Comparison of ENCODE assay signal across 8 mouse cellular contexts in the genomic region with DNA sequence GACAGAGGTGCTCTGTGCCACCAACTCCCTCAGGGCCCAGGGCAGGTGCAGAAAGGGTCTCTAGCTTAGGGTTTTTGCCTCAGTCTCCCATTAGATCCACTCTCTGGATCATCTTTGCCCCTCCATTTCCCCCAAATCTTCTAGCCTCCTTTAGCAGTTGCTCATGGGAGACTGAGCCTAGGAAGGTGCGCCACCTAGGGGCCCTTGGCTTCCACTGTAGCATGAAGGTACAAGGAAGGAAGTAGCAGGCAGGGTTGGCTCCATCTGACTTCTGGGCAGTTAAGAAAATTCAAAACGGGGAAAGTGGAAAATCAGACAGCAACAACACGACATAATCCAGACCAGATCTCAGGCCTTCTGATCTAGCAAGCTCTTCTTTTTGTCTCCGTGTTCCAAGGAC. TPM values are rescaled to one million over a fixed set of nuclear protein-coding genes. Genes with fewer than 3 reads are reported as not detected.
DNase-seq lines count a peak whose midpoint lies in the region; TF ChIP-seq lines count a peak whose summit lies in the region.
"Had no signal": no experiment of that assay in that cellular context is flagged by ENCODE, and none has a peak within 500 bp of the region (broad histone marks: within the 10 kb centered on the region; RNA-seq: fewer than 3 reads in every experiment).

No protein-coding gene starts in this region.

- WGBS in cerebellum, adult 2 months: 18% methylated on average over 4 of the region's 4 CpGs

- peak; percentile 84 for DNase-seq in MEL (ENCODE audit: low read depth, low spot score)
- peak; percentile 49 to 65 for DNase-seq in cerebellum, adult 2 months
- peak; percentile 57 for DNase-seq in forelimb bud, embryonic 11.5 days (ENCODE audit: low read depth, low spot score)
- peak; percentile 70 to 78 for DNase-seq in kidney, postnatal 25 days
- peak; percentile 77 for DNase-seq in lung, postnatal 10 days
- DNase-seq in spleen, adult 12 weeks (ENCODE audit: low spot score): peak; percentile 12

- H3K4me1 ChIP-seq in MEL (ENCODE audit: control insufficient read depth in 1 of 2, insufficient read depth in 2 of 2, low read length in 2 of 2): peaks cover 5 to 8% of the 10 kb centered on the region in 2 experiments
- 0 out of 2 replicates have a peak, but pooled peaks cover 4% of the 10 kb centered on the region for H3K4me1 ChIP-seq in cerebellum, adult 2 months (ENCODE audit: control insufficient read depth, insufficient read depth, low read length)

- no peak overlapping the region for H3ac ChIP-seq in C2C12 (ENCODE audit: control insufficient read depth, insufficient read length, low read depth)

- TF ChIP-seq CTCF in C2C12 (IDR thresholded peaks at IDR 0.05; ENCODE audit: control insufficient read depth, insufficient read depth, insufficient read length): peak; percentile 39
- TF ChIP-seq CTCF in MEL (IDR thresholded peaks at IDR 0.05 in 2 of 3, conservative IDR thresholded peaks at IDR 0.05 in 1 of 3; ENCODE audit: control insufficient read depth in 1 of 3, insufficient read depth in 1 of 3, low read depth in 2 of 3, low read length in 3 of 3, poor library complexity in 1 of 3, severe bottlenecking in 1 of 3): peak; percentile 91 to 93 (median 92)
- peak; percentile 84 for TF ChIP-seq CTCF in cerebellum, adult 2 months (IDR thresholded peaks at IDR 0.05; ENCODE audit: borderline replicate concordance, insufficient read depth, low read depth, low read length)

- H3K36me3 ChIP-seq in C2C12 (ENCODE audit: control insufficient read depth, insufficient read depth) (no peaks in the 10 kb centered on the region), MEL (ENCODE audit: control insufficient read depth in 1 of 2, insufficient read depth in 2 of 2, low read length in 2 of 2) (peaks cover 0 to 4% of the 10 kb centered on the region in 2 experiments; a peak in 2 of 4 replicates)
- H3K36me3 ChIP-seq: limb, embryonic 15.5 days had no signal

- no peaks in the 10 kb centered on the region for H3K79me3 ChIP-seq in C2C12 (ENCODE audit: low read depth)

- no peak overlapping the region for H3K4me3 ChIP-seq in C2C12 (ENCODE audit: insufficient read depth, poor library complexity, severe bottlenecking)
- peak overlapping the region; percentile 4 to 42; a peak in 2 of 4 replicates for H3K4me3 ChIP-seq in MEL (ENCODE audit: control insufficient read depth in 1 of 2, insufficient read depth in 1 of 2, low read depth in 2 of 2, low read length in 2 of 2)
- no peak overlapping the region for H3K4me3 ChIP-seq in cerebellum, adult 2 months (replicated peaks; ENCODE audit: insufficient read depth, low read depth, low read length)
- H3K4me3 ChIP-seq: limb, embryonic 15.5 days had no signal

- TF ChIP-seq RAD21 in MEL (IDR thresholded peaks at IDR 0.05; ENCODE audit: low read depth, low read length): peak; percentile 66

- H3K27me3 ChIP-seq in C2C12 (ENCODE audit: control insufficient read depth, insufficient read depth, insufficient read length): peaks cover 21% of the 10 kb centered on the region
- H3K27me3 ChIP-seq in MEL (ENCODE audit: control insufficient read depth in 1 of 2, insufficient read depth in 2 of 2, low read length in 2 of 2): no peaks in the 10 kb centered on the region; a peak in 1 of 4 replicates
- H3K27me3 ChIP-seq in cerebellum, adult 2 months (ENCODE audit: control insufficient read depth, insufficient read depth, low read length): no peaks in the 10 kb centered on the region

- TF ChIP-seq POLR2A in MEL (IDR thresholded peaks at IDR 0.05; ENCODE audit: control insufficient read depth in 1 of 2, insufficient read depth in 1 of 2, low read depth in 1 of 2, low read length in 2 of 2, poor library complexity in 1 of 2): no peak
- no peak for TF ChIP-seq POLR2A in cerebellum, adult 2 months (IDR thresholded peaks at IDR 0.05; ENCODE audit: borderline replicate concordance, insufficient read depth, low read length)

- no peaks in the 10 kb centered on the region for H3K79me2 ChIP-seq in C2C12 (ENCODE audit: control insufficient read depth, insufficient read depth)
- H3K79me2 ChIP-seq in MEL (ENCODE audit: control insufficient read depth, insufficient read depth, low read length, poor library complexity): no peaks in the 10 kb centered on the region

- H3K9me3 ChIP-seq in MEL (replicated peaks; ENCODE audit: insufficient read depth, low read length): no peaks in the 10 kb centered on the region
- H3K9me3 ChIP-seq: limb, embryonic 15.5 days had no signal

- H3K27ac ChIP-seq in MEL (ENCODE audit: control insufficient read depth, low read depth, low read length): no peak overlapping the region
- no peak overlapping the region for H3K27ac ChIP-seq in cerebellum, adult 2 months (ENCODE audit: insufficient read depth, low read length)
- H3K27ac ChIP-seq: limb, embryonic 15.5 days had no signal

- no peak for TF ChIP-seq EP300 in MEL (IDR thresholded peaks at IDR 0.05; ENCODE audit: low read depth in 1 of 2, low read length in 2 of 2)

- peak overlapping the region; percentile 37 for H3K9ac ChIP-seq in MEL (ENCODE audit: control insufficient read depth, low read depth, low read length, poor library complexity, severe bottlenecking)
- H3K9ac ChIP-seq: limb, embryonic 15.5 days had no signal

TF ChIP-seq in C2C12, 6 proteins besides CTCF, POLR2A, EP300 and RAD21:
- TF ChIP-seq MYOD1 (IDR thresholded peaks at IDR 0.05; ENCODE audit: control insufficient read depth, insufficient read length, low read depth) (no peak), CEBPB (IDR thresholded peaks at IDR 0.05; ENCODE audit: low read depth) (no peak), MYOG (IDR thresholded peaks at IDR 0.05; ENCODE audit: control insufficient read depth, extremely low read depth, insufficient read length) (no peak), MAX (IDR thresholded peaks at IDR 0.05) (no peak), USF1 (IDR thresholded peaks at IDR 0.05; ENCODE audit: low read depth) (no peak), FOSL1 (IDR thresholded peaks at IDR 0.05; ENCODE audit: insufficient read depth, low read length, poor library complexity, severe bottlenecking) (no peak)

TF ChIP-seq in MEL, 35 proteins besides CTCF, POLR2A, EP300 and RAD21:
- TF ChIP-seq MEF2A (IDR thresholded peaks at IDR 0.05; ENCODE audit: extremely low read depth, insufficient replicate concordance, low read depth, low read length, poor library complexity, severe bottlenecking) (no peak), HCFC1 (IDR thresholded peaks at IDR 0.05; ENCODE audit: low read depth, low read length) (0 out of 2 replicates have a peak, but pooled peaks have one; percentile 7), SIN3A (IDR thresholded peaks at IDR 0.05; ENCODE audit: low read length) (no peak), ZC3H11A (IDR thresholded peaks at IDR 0.05; ENCODE audit: low read depth, low read length) (peak; percentile 30), GATA1 (IDR thresholded peaks at IDR 0.05; ENCODE audit: low read depth, low read length) (no peak), CHD2 (IDR thresholded peaks at IDR 0.05; ENCODE audit: low read length) (no peak), SMC3 (IDR thresholded peaks at IDR 0.05; ENCODE audit: low read depth, low read length) (peak; percentile 64), USF2 (IDR thresholded peaks at IDR 0.05; ENCODE audit: borderline replicate concordance in 1 of 2, insufficient read depth in 1 of 2, low read depth in 1 of 2, low read length in 2 of 2) (no peak)

RNA-seq across cellular contexts. Expression of a gene that starts 36.4 kb away (rescaled TPM):
- polyA plus RNA-seq in C2C12 (2012; fragmentation: generic; extraction: Trizol) (40.9 TPM), MEL (2012; ENCODE audit: insufficient read depth in 1 of 2, insufficient read length in 2 of 2, low read depth in 1 of 2, low replicate concordance in 2 of 2, missing spikeins in 1 of 2) (10 to 100 TPM in 1 of 2 experiments, not detected in 1; 66.8 TPM)
- 6.0 and 7.5 TPM in 2 replicates for total RNA-seq in MEL (2012; rRNA removed)
- 80.1 and 84.8 TPM in 2 replicates for polyA plus RNA-seq in cerebellum, adult 2 months (2012; rRNA removed)

Comparison
In these comparisons a context has a peak if more than half of its experiments do, and no peak if none do; other contexts are left out.
1. H3K4me3 ChIP-seq: peak in MEL (2 of 2); none in C2C12 (single experiment) and cerebellum, adult 2 months (single experiment).
2. CTCF ChIP-seq: peak in every context shown above with its lines; median percentile 92 in MEL; 84 in cerebellum, adult 2 months; 39 in C2C12.
3. DNase-seq: peak in every context shown above with its lines; median percentile 84 in MEL; 77 in lung, postnatal 10 days; 74 in kidney, postnatal 25 days; 57 in cerebellum, adult 2 months; 57 in forelimb bud, embryonic 11.5 days; 12 in spleen, adult 12 weeks.